Mouse (Mus musculus) CH12.LX (cell line): ENCODE measurements around the gene Phf1. TPM values are rescaled to one million over a fixed set of nuclear protein-coding genes. Genes with fewer than 3 reads are reported as not detected.

ENCODE experiments used
- DNase-seq: peaks from one replicate; pipeline ENCODE4 v3.0.0-alpha.2; 2013; ENCODE audit errors: extremely low read depth
- H3K27ac ChIP-seq: 2 replicates; pipeline ENCODE4 v1.5.1; 2012; ENCODE audit warnings: low read depth, mild to moderate bottlenecking, control low read depth, moderate library complexity; ENCODE audit not compliant: insufficient read depth
- H3K27me3 ChIP-seq: replicated peaks from 2 replicates; pipeline ENCODE3; 2012; ENCODE audit warnings: inconsistent platforms
- H3K36me3 ChIP-seq, 2 experiments: replicated peaks in 1 of 2; 2 replicates each; pipeline versions ENCODE3 to v1.6.1; 2012; ENCODE audit warnings: inconsistent platforms in 1 of 2, low read length in 1 of 2, mild to moderate bottlenecking in 1 of 2, mixed read lengths in 1 of 2, moderate library complexity in 1 of 2; ENCODE audit not compliant: control insufficient read depth in 1 of 2, insufficient read depth in 1 of 2
- H3K4me1 ChIP-seq, 2 experiments: 2 replicates each; pipeline ENCODE4 v1.6.1; 2012; ENCODE audit warnings: inconsistent platforms in 1 of 2, moderate library complexity in 1 of 2; ENCODE audit not compliant: insufficient read depth in 2 of 2, control insufficient read depth in 1 of 2
- H3K4me2 ChIP-seq: 2 replicates; pipeline ENCODE4 v1.6.1; 2012; ENCODE audit warnings: low read depth, mild to moderate bottlenecking, control low read depth; ENCODE audit not compliant: poor library complexity, insufficient read depth, severe bottlenecking
- H3K4me3 ChIP-seq, 3 experiments: fragments of 150-350 bp in 1 of 3; sonication (generic) in 1 of 3; replicated peaks in 1 of 3; 2 replicates each; pipeline versions ENCODE3 to v1.5.1; 2011 to 2012; ENCODE audit warnings: low read depth in 2 of 3, low read length in 2 of 3, mild to moderate bottlenecking in 2 of 3, moderate library complexity in 2 of 3, control low read depth in 1 of 3, improper control_type of control experiment in 1 of 3, inconsistent platforms in 1 of 3, mixed read lengths in 1 of 3; ENCODE audit not compliant: poor library complexity in 1 of 3
- H3K79me2 ChIP-seq: replicated peaks from 2 replicates; pipeline ENCODE4 v1.6.1; 2012; ENCODE audit warnings: mild to moderate bottlenecking, moderate library complexity; ENCODE audit not compliant: control insufficient read depth, poor library complexity, insufficient read depth, severe bottlenecking; ENCODE audit errors: extremely low read depth
- H3K9ac ChIP-seq: 2 replicates; pipeline ENCODE4 v1.6.1; 2012; ENCODE audit warnings: low read depth, mild to moderate bottlenecking, control low read depth, moderate library complexity; ENCODE audit not compliant: insufficient read depth
- H3K9me3 ChIP-seq: replicated peaks from 2 replicates; pipeline ENCODE3; 2012; ENCODE audit warnings: low read length, inconsistent platforms, mixed read lengths
- BHLHE40 ChIP-seq: IDR thresholded peaks from 2 replicates; pipeline ENCODE4 v1.6.1; 2011; ENCODE audit warnings: mild to moderate bottlenecking, low read depth, low read length, improper control_type of control experiment
- CHD1 ChIP-seq: IDR thresholded peaks from 2 replicates; pipeline ENCODE4 v1.6.1; 2012; ENCODE audit warnings: low read depth, low read length, improper control_type of control experiment, inconsistent platforms
- E2F4 ChIP-seq: IDR thresholded peaks from 2 replicates; pipeline ENCODE4 v1.6.1; 2011; ENCODE audit warnings: low read depth, low read length, improper control_type of control experiment; ENCODE audit not compliant: insufficient replicate concordance
- ELF1 ChIP-seq: IDR thresholded peaks from 2 replicates; pipeline ENCODE4 v1.6.1; 2014; ENCODE audit warnings: low read depth, mild to moderate bottlenecking, inconsistent platforms, low read length, improper control_type of control experiment
- ETS1 ChIP-seq: conservative IDR thresholded peaks from 2 replicates; pipeline ENCODE4 v1.6.1; 2012; ENCODE audit warnings: low read depth, mild to moderate bottlenecking, inconsistent platforms, low read length, improper control_type of control experiment, moderate library complexity
- GABPA ChIP-seq: IDR thresholded peaks from 2 replicates; pipeline ENCODE4 v1.6.1; 2012; ENCODE audit warnings: low read depth, low read length, improper control_type of control experiment, inconsistent platforms; ENCODE audit not compliant: insufficient replicate concordance
- HCFC1 ChIP-seq: IDR thresholded peaks from 2 replicates; pipeline ENCODE4 v1.6.1; 2012; ENCODE audit warnings: low read depth, mild to moderate bottlenecking, inconsistent platforms, low read length, improper control_type of control experiment
- IRF4 ChIP-seq: IDR thresholded peaks from 2 replicates; pipeline ENCODE4 v1.6.1; 2014; ENCODE audit warnings: low read depth, mild to moderate bottlenecking, inconsistent platforms, low read length, improper control_type of control experiment
- JUN ChIP-seq: IDR thresholded peaks from 2 replicates; pipeline ENCODE4 v1.6.1; 2011; ENCODE audit warnings: low read depth, mild to moderate bottlenecking, low read length, improper control_type of control experiment, moderate library complexity; ENCODE audit not compliant: insufficient read depth
- JUND ChIP-seq: conservative IDR thresholded peaks from 2 replicates; pipeline ENCODE4 v1.6.1; 2011; ENCODE audit warnings: low read depth, low read length, improper control_type of control experiment
- KAT2A ChIP-seq: IDR thresholded peaks from 2 replicates; pipeline ENCODE4 v1.6.1; 2012; ENCODE audit warnings: low read length, improper control_type of control experiment, inconsistent platforms; ENCODE audit not compliant: insufficient replicate concordance
- MAX ChIP-seq: IDR thresholded peaks from 2 replicates; pipeline ENCODE4 v1.6.1; 2011; ENCODE audit warnings: low read length, improper control_type of control experiment
- MAZ ChIP-seq: IDR thresholded peaks from 2 replicates; pipeline ENCODE4 v1.6.1; 2012; ENCODE audit warnings: low read depth, mild to moderate bottlenecking, inconsistent platforms, low read length, improper control_type of control experiment, moderate library complexity
- MXI1 ChIP-seq: IDR thresholded peaks from 2 replicates; pipeline ENCODE4 v1.6.1; 2011; ENCODE audit warnings: mild to moderate bottlenecking, low read depth, low read length, improper control_type of control experiment
- MYC ChIP-seq: IDR thresholded peaks from 2 replicates; pipeline ENCODE4 v1.6.1; 2011; ENCODE audit warnings: low read depth, mild to moderate bottlenecking, improper control_type of control experiment, low read length
- NELFE ChIP-seq: IDR thresholded peaks from 2 replicates; pipeline ENCODE4 v1.6.1; 2011; ENCODE audit warnings: low read depth, low read length, improper control_type of control experiment
- NRF1 ChIP-seq: IDR thresholded peaks from 2 replicates; pipeline ENCODE4 v1.6.1; 2014; ENCODE audit warnings: low read depth, mild to moderate bottlenecking, inconsistent platforms, low read length, improper control_type of control experiment, moderate library complexity
- PAX5 ChIP-seq: IDR thresholded peaks from 2 replicates; pipeline ENCODE4 v1.6.1; 2012; ENCODE audit warnings: low read length, inconsistent platforms, mixed read lengths
- POLR2A ChIP-seq: IDR thresholded peaks from 2 replicates; pipeline ENCODE4 v1.6.1; 2011; ENCODE audit warnings: low read depth, mild to moderate bottlenecking, improper control_type of control experiment, low read length
- POLR2AphosphoS2 ChIP-seq: IDR thresholded peaks from 2 replicates; pipeline ENCODE4 v1.6.1; 2011; ENCODE audit warnings: low read depth, low read length, improper control_type of control experiment
- SMC3 ChIP-seq: IDR thresholded peaks from 2 replicates; pipeline ENCODE4 v1.6.1; 2011; ENCODE audit warnings: low read depth, low read length, improper control_type of control experiment
- TBP ChIP-seq: conservative IDR thresholded peaks from 2 replicates; pipeline ENCODE4 v1.6.1; 2011; ENCODE audit warnings: low read depth, low read length, improper control_type of control experiment
- TCF12 ChIP-seq: IDR thresholded peaks from 2 replicates; pipeline ENCODE4 v1.6.1; 2014; ENCODE audit warnings: low read depth, mild to moderate bottlenecking, inconsistent platforms, low read length, improper control_type of control experiment
- UBTF ChIP-seq: IDR thresholded peaks from 2 replicates; pipeline ENCODE4 v1.6.1; 2012; ENCODE audit warnings: low read depth, mild to moderate bottlenecking, inconsistent platforms, low read length, improper control_type of control experiment, moderate library complexity
- USF2 ChIP-seq: conservative IDR thresholded peaks from 2 replicates; pipeline ENCODE4 v1.6.1; 2011; ENCODE audit warnings: low read depth, low read length, improper control_type of control experiment
- ZC3H11A ChIP-seq: IDR thresholded peaks from 2 replicates; pipeline ENCODE4 v1.6.1; 2012; ENCODE audit warnings: low read depth, mild to moderate bottlenecking, inconsistent platforms, low read length, improper control_type of control experiment
- ZKSCAN1 ChIP-seq: IDR thresholded peaks from 2 replicates; pipeline ENCODE4 v1.6.1; 2012; ENCODE audit warnings: low read depth, inconsistent platforms, low read length, improper control_type of control experiment, borderline replicate concordance
- ZMIZ1 ChIP-seq: IDR thresholded peaks from 2 replicates; pipeline ENCODE4 v1.6.1; 2012; ENCODE audit warnings: low read depth, mild to moderate bottlenecking, inconsistent platforms, low read length, improper control_type of control experiment
- ZNF384 ChIP-seq: IDR thresholded peaks from 2 replicates; pipeline ENCODE4 v1.6.1; 2012; ENCODE audit warnings: low read depth, low read length, improper control_type of control experiment, inconsistent platforms
- dilution Hi-C: fragments of 300-500 bp; cut with MboI; formaldehyde crosslinking; loops from 2 replicates; pipeline ENCODE4 v1.14.3; 2020; ENCODE audit warnings: low sequenced_read_pairs; ENCODE audit not compliant: extremely low pct_unique_long_range_greater_than_20kb, extremely low pct_ligation_motif_present
- in situ Hi-C: fragments of 300-500 bp; cut with MboI; formaldehyde crosslinking; loops from 3 replicates; pipeline ENCODE4 v1.14.3; 2019; ENCODE audit warnings: low sequenced_read_pairs, low pct_ligation_motif_present, low pct_unique_long_range_greater_than_20kb, mixed read lengths
- polyA plus RNA-seq: library from polyadenylated mRNA; unstranded; fragments of >175 nt; gene quantifications from 2 replicates; pipeline ENCODE4 v1.2.1, GENCODE M21; 2012; ENCODE audit warnings: low read depth; ENCODE audit not compliant: insufficient read length
- total RNA-seq, 2 experiments: library from RNA; depleted of rRNA; stranded (reverse); fragments of 300-350 nt in 1 of 2; fragments of >200 nt in 1 of 2; gene quantifications; 2 replicates each; pipeline ENCODE4 v1.2.3; 2012 to 2014

Gene Phf1
- total and polyA plus RNA-seq, 3 experiments: 1.7 to 4.1 (median 3.5) TPM

DNA sequence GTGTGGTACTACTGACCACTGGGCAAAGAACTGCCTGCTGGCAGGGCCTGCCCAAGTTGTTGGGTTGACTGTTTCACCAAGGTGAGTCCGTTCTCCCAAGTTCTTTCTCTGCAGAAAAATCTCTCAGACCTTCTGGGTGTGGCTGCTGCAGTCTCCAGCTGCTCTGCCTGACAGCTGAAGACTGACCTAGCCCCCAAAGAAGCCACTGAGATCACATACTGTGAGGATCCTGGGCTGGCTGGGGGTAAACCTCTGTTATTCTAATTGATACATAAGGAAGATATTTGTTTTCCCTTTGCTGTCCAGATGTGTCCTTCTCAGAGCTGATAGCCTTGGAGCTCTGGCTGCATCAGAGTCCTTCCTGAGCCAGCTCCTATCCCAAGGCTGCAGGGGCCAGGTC, 17.6 kb upstream of the Phf1 start:
- dilution Hi-C loops: no loop called here
- H3K79me2 ChIP-seq: peaks cover 30% of the 10 kb centered on the region
- H3K27ac ChIP-seq: no peak overlapping the region
- DNase-seq: no peak
- TF ChIP-seq MYC: no peak
- TF ChIP-seq GABPA: no peak
- TF ChIP-seq UBTF: no peak
- H3K36me3 ChIP-seq: peaks cover 2 to 6% of the 10 kb centered on the region in 2 experiments
- H3K4me1 ChIP-seq: peaks cover 0 to 14% of the 10 kb centered on the region in 2 experiments; a peak in 2 of 4 replicates
- no peak overlapping the region for H3K4me3 ChIP-seq
- H3K27me3 ChIP-seq: no peaks in the 10 kb centered on the region
- H3K4me2 ChIP-seq: no peak overlapping the region
- H3K9ac ChIP-seq: no peak overlapping the region
- no peaks in the 10 kb centered on the region for H3K9me3 ChIP-seq
- in situ Hi-C loops: no loop called here

- DNase-seq: peak; percentile 99
- peaks cover 12 to 19% of the 10 kb centered on the region in 2 experiments for H3K36me3 ChIP-seq
- no peaks in the 10 kb centered on the region for H3K9me3 ChIP-seq
- dilution Hi-C loops: no loop called here
- H3K9ac ChIP-seq: peak within 1 kb of the TSS; percentile 60
- no peaks in the 10 kb centered on the region for H3K27me3 ChIP-seq
- peak within 1 kb of the TSS; percentile 58 for H3K27ac ChIP-seq
- peaks cover 35% of the 10 kb centered on the region for H3K79me2 ChIP-seq
- H3K4me1 ChIP-seq: peaks cover 0 to 14% of the 10 kb centered on the region in 2 experiments; a peak in 2 of 4 replicates
- H3K4me2 ChIP-seq: peak within 1 kb of the TSS; percentile 96
- H3K4me3 ChIP-seq: peak within 1 kb of the TSS; percentile 67 to 94 (median 83)
- in situ Hi-C loops: no loop called here
- TF ChIP-seq NRF1 (peak; percentile 94), ETS1 (peak; percentile 46; the same call in 1 of the 2 replicates), NELFE (peak; percentile 88), USF2 (no peak), POLR2A (peak; percentile 85), IRF4 (peak; percentile 84), KAT2A (peak; percentile 84; the same call in 1 of the 2 replicates), TCF12 (peak; percentile 77; the same call in 1 of the 2 replicates), MYC (peak; percentile 95), ELF1 (peak; percentile 97), HCFC1 (peak; percentile 88), E2F4 (peak; percentile 92; the same call in 1 of the 2 replicates), ZNF384 (no peak), PAX5 (no peak), GABPA (no peak), ZMIZ1 (peak; percentile 59; the same call in 1 of the 2 replicates), BHLHE40 (peak; percentile 61; the same call in 1 of the 2 replicates), MAZ (peak; percentile 77; the same call in 1 of the 2 replicates), JUN (no peak; the same call in 1 of the 2 replicates), SMC3 (peak; percentile 77), UBTF (peak; percentile 69; the same call in 1 of the 2 replicates), CHD1 (no peak), POLR2AphosphoS2 (0 out of 2 replicates have a peak, but pooled peaks have one; percentile 63), TBP (peak; percentile 80; the same call in 1 of the 2 replicates), MXI1 (peak; percentile 88), JUND (no peak), ZC3H11A (no peak), MAX (peak; percentile 92), ZKSCAN1 (no peak)
These were observed 16.0 kb upstream of the Phf1 start, which contains the start of gene Kifc5b for GRCm38 (mm10) chr17:26916711-26917482. Kifc5b (plus strand) TSS chr17:26917091.
